Mouse (Mus musculus): ENCODE results near the gene Lrrc10. TPM values are rescaled to one million over a fixed set of nuclear protein-coding genes. Genes with fewer than 3 reads are reported as not detected.
"Not testable (repeated sequence)": the region's sequence is repeated elsewhere in the genome, so short reads cannot be mapped to it uniquely, and the experiment has no call there.

Lrrc10 gene
- total and polyA plus RNA-seq, 2 experiments from 2014 or later = 0.16 TPM; not detected in 1

DNA sequence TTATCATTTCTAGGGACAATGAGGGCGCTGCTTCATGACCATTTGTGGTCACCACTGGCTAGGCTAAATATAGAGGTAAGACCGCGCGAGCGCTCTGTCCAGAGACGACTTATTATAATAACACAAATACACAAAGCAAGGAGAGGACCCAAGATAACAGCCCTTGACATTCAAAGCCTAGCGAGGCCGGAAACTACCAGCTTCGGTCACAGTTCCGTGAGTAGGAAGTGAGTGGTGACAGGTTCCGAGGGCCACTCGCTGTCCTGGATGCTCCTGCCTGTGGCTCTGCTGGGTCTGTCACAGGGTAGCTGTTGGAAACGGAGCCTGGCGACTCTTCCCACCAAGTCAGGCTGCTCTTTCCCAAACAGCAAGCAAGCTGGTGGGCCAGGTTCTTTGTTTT, 2.8 kb upstream of the Lrrc10 start:
- no peak for ATAC-seq
- WGBS = 86% methylated on average over 14 of the region's 14 CpGs

DNA sequence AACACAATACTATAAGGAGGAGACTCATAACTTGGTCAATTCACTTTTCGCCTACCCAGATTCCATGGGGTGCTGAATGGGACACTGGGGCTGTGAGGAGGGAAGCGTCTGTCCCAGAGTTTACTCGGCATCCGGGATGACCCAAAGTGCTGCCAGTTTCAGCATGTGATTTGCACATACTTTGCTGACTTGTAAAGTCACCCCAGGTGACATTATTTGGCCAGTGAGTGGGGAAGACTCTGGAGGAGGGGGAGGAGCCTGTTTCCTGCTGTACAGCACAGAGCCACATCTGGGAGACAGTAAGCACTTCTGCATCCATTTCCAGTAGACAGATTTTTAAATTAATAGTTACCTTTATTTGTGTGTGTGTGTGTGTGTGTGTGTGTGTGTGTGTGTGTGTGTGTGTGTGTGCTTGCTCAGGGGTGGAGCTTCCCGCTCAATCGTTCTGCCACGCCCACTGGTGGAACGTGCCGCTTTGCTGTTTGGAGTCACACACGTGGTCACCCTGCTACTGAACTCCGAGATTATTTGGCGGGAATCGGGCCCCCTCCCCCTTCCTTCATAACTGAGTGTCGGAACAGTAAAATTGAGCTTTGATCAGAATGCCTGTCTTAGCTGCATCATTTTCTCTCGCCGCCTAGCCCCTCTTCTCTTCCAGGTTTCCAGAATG, 1.5 kb upstream of the Lrrc10 start:
- ATAC-seq; DNase-seq (ENCODE audit: low spot score); H3K9me3 ChIP-seq (ENCODE audit: low read length); H3K4me1 ChIP-seq (ENCODE audit: insufficient read depth, low read length); H3K9ac ChIP-seq (replicated peaks; ENCODE audit: low read length); H3K4me2 ChIP-seq (ENCODE audit: low read depth, low read length); H3K27ac ChIP-seq; H3K36me3 ChIP-seq (ENCODE audit: insufficient read depth, low read length); H3K27me3 ChIP-seq (ENCODE audit: insufficient read depth, low read length); H3K4me3 ChIP-seq (ENCODE audit: low read length): not testable (repeated sequence)
- 58% methylated on average over 16 of the region's 16 CpGs for WGBS

More for the DNA sequence above, 2.8 kb upstream of the Lrrc10 start:
- no peak overlapping the region for H3K4me2 ChIP-seq (ENCODE audit: low read depth, low read length)
- H3K27ac ChIP-seq = no peak overlapping the region
- H3K27me3 ChIP-seq (ENCODE audit: insufficient read depth, low read length) = no peaks in the 10 kb centered on the region
- DNase-seq (ENCODE audit: low spot score) = no peak
- no peak overlapping the region for H3K9ac ChIP-seq (replicated peaks; ENCODE audit: low read length)
- no peaks in the 10 kb centered on the region for H3K36me3 ChIP-seq (ENCODE audit: insufficient read depth, low read length)
- H3K9me3 ChIP-seq (ENCODE audit: low read length) = no peaks in the 10 kb centered on the region
- H3K4me1 ChIP-seq (ENCODE audit: insufficient read depth, low read length) = no peaks in the 10 kb centered on the region
- no peak for TF ChIP-seq CTCF (IDR thresholded peaks at IDR 0.05; ENCODE audit: low read depth)
- H3K4me3 ChIP-seq (ENCODE audit: low read length) = no peak overlapping the region

- no peaks in the 10 kb centered on the region for H3K27me3 ChIP-seq (ENCODE audit: insufficient read depth, low read length)
- H3K27ac ChIP-seq = no peak overlapping the region
- H3K9ac ChIP-seq (replicated peaks; ENCODE audit: low read length) = no peak overlapping the region
- ATAC-seq (no peak), DNase-seq (ENCODE audit: low spot score) (no peak)
- H3K9me3 ChIP-seq (ENCODE audit: low read length) = no peaks in the 10 kb centered on the region
- TF ChIP-seq CTCF (IDR thresholded peaks at IDR 0.05; ENCODE audit: low read depth) = no peak
- H3K4me2 ChIP-seq (ENCODE audit: low read depth, low read length) = no peak overlapping the region
- no peak overlapping the region for H3K4me3 ChIP-seq (ENCODE audit: low read length)
- no peaks in the 10 kb centered on the region for H3K4me1 ChIP-seq (ENCODE audit: insufficient read depth, low read length)
- WGBS = 90% methylated on average over 4 of the region's 4 CpGs
- peaks cover 38% of the 10 kb centered on the region for H3K36me3 ChIP-seq (ENCODE audit: insufficient read depth, low read length)
These were observed 4.1 kb downstream of the Lrrc10 start for GRCm38 (mm10) chr10:117049253-117049652.

DNA sequence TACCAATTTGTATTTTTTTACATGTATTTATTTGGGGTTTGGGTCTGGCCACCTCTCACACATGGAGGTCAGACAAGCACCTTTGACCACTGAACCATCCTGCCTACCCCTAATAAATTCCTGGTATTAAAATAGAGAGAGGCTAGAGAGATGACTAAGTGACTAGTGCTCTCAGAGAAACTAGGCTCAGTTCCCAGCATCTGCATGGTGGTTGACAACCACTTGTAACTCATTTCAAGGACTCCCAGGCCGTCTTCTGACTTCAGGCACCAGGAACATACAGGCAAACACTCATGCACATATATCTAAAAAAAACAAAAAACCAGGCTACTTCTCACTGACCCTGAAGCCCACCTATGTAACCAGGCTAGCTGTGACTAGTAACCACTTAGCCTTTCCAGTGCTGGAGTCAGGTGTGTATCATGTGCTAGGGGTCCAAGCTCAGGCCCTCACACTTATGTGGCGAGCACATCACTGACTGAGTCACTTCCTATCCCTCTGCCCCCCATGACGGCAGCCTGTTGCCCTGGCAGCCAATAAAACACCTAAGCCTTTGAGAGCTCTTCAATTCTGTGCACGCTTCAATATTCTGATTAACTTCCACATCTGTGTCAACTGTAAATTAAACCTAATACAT, 4.9 kb downstream of the Lrrc10 start:
- DNase-seq (ENCODE audit: low spot score) (no peak), ATAC-seq (no peak)
- H3K27ac ChIP-seq = no peak overlapping the region
- H3K9ac ChIP-seq (replicated peaks; ENCODE audit: low read length) = no peak overlapping the region
- 71% methylated on average over 4 of the region's 4 CpGs for WGBS
- no peaks in the 10 kb centered on the region for H3K9me3 ChIP-seq (ENCODE audit: low read length)
- H3K4me2 ChIP-seq (ENCODE audit: low read depth, low read length) = no peak overlapping the region
- peaks cover 46% of the 10 kb centered on the region for H3K36me3 ChIP-seq (ENCODE audit: insufficient read depth, low read length)
- TF ChIP-seq CTCF (IDR thresholded peaks at IDR 0.05; ENCODE audit: low read depth) = no peak
- no peaks in the 10 kb centered on the region for H3K27me3 ChIP-seq (ENCODE audit: insufficient read depth, low read length)
- no peak overlapping the region for H3K4me3 ChIP-seq (ENCODE audit: low read length)
- H3K4me1 ChIP-seq (ENCODE audit: insufficient read depth, low read length) = no peaks in the 10 kb centered on the region

DNA sequence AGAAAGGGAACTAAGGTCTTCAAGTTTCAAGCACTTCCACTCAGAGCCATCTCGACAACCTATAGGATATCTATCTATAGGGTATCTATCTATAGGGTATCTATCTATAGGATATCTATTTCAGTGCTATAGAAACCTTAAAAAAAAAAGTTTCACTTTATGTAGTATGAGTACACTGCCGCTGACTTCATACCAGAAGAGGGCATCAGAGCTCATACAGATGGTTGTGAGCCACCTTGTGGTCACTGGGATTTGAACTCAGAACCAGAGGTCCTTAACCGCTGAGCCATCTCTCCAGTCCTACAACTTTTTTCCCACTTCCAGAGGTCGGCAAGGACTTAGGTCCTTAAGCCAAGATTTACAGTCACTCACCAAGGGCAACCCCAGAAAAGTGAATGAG, 10.5 kb downstream of the Lrrc10 start:
- H3K27me3 ChIP-seq (ENCODE audit: insufficient read depth, low read length) = no peaks in the 10 kb centered on the region
- DNase-seq (ENCODE audit: low spot score) = no peak
- H3K4me1 ChIP-seq (ENCODE audit: insufficient read depth, low read length) = no peaks in the 10 kb centered on the region
- H3K36me3 ChIP-seq (ENCODE audit: insufficient read depth, low read length) = peaks cover 86% of the 10 kb centered on the region
- WGBS = 95% methylated on average over 4 of the region's 4 CpGs
- no peak overlapping the region for H3K27ac ChIP-seq
- no peak for ATAC-seq
- no peak overlapping the region for H3K4me3 ChIP-seq (ENCODE audit: low read length)
- no peak overlapping the region for H3K4me2 ChIP-seq (ENCODE audit: low read depth, low read length)
- no peak overlapping the region for H3K9ac ChIP-seq (replicated peaks; ENCODE audit: low read length)
- TF ChIP-seq CTCF (IDR thresholded peaks at IDR 0.05; ENCODE audit: low read depth) = peak; percentile 37; the same call in 1 of the 2 replicates
- H3K9me3 ChIP-seq (ENCODE audit: low read length) = no peaks in the 10 kb centered on the region

DNA sequence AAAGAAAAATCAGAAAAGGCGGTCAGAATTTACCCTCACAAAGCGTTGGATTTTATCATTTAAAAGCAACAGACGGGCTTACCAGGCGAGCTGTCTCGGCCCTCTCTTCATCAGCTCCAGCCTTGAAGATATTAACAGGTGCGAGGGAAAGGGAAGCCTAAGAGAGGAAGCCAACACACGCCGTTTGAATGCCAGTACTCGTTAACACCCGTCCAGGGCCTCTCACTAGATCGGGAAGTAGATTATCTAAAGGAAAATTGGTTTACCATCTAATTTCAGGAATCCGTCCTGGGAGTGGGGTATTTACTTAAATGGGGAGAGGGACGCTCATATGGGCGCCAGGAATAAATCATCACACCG, 17.7 kb downstream of the Lrrc10 start:
- Histone ChIP-seq H3K4me2 (ENCODE audit: low read depth, low read length) (peak overlapping the region; percentile 89), H3K27ac (peak overlapping the region; percentile 90; the same call in 1 of the 2 replicates), H3K9me3 (ENCODE audit: low read length) (no peaks in the 10 kb centered on the region), H3K27me3 (ENCODE audit: insufficient read depth, low read length) (no peaks in the 10 kb centered on the region), H3K36me3 (ENCODE audit: insufficient read depth, low read length) (peaks cover 33% of the 10 kb centered on the region), H3K9ac (replicated peaks; ENCODE audit: low read length) (peak overlapping the region; percentile 82), H3K4me1 (ENCODE audit: insufficient read depth, low read length) (no peaks in the 10 kb centered on the region), H3K4me3 (ENCODE audit: low read length) (peak overlapping the region; percentile 99)
- TF ChIP-seq CTCF (IDR thresholded peaks at IDR 0.05; ENCODE audit: low read depth) = no peak
- 4% methylated on average over 15 of the region's 15 CpGs for WGBS
- DNase-seq (ENCODE audit: low spot score) (no peak), ATAC-seq (no peak)

Measured in hindbrain, postnatal 0 days (tissue).